Mouse (Mus musculus): ENCODE measurements around the gene Bicdl1. TPM values are rescaled to one million over a fixed set of nuclear protein-coding genes. Genes with fewer than 3 reads are reported as not detected.

Gene Bicdl1
- polyA plus RNA-seq, 1 experiment from 2014 or later = 12.3 TPM

DNA sequence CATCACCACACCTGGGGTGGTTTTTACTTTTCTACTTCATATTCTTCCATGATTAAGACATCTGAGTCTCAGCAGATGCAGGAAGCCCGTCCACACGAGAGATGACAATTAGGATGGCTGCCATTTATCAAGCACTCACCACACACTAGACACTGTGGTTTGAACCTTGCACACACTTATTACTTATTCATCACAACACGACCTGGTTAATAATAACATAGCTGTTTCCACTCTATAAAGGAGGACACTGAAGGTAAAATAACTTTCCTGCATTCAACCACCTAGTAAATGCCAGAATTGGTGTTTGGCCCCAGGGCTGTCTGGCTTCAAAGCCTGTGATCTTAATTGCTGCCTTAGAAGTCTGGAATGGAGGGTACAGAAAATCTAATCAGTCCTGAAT is 10.7 kb downstream of the Bicdl1 start:
- ATAC-seq (replicated peaks; ENCODE audit: low FRiP score, low read depth) = no peak
- no peak for TF ChIP-seq CTCF (IDR thresholded peaks at IDR 0.05; ENCODE audit: low read depth)

DNA sequence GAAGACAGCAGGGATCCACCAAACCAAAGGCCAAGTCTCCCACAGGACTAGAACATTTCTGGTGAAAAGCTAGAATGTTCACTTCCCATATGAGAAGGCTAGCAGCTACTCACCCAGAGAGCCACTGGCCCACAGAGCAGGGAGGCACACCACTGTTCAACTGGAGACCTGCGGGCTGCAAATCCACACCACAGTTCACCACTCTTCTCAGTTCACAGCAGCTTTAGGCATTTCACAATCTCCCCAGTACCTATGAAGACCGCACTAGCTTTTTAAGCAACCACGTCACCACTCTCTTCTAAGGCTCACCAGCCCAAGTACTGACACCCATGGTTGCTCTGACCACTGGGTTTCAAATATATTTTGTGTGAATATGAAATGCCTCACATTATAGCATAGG is 13.7 kb downstream of the Bicdl1 start:
- 91% methylated on average over 3 of the region's 3 CpGs for WGBS

More for the DNA sequence above, 10.7 kb downstream of the Bicdl1 start:
- no peak overlapping the region for H3K9ac ChIP-seq (ENCODE audit: low read depth, low read length)
- DNase-seq (ENCODE audit: low spot score) = no peak
- no peaks in the 10 kb centered on the region for H3K4me1 ChIP-seq (replicated peaks; ENCODE audit: insufficient read depth, low read length)
- 34% methylated on average over 3 of the region's 3 CpGs for WGBS
- no peaks in the 10 kb centered on the region for H3K9me3 ChIP-seq (replicated peaks; ENCODE audit: low read length)
- no peak overlapping the region for H3K4me3 ChIP-seq (replicated peaks; ENCODE audit: low read depth, low read length)
- H3K36me3 ChIP-seq (ENCODE audit: insufficient read depth, low read length) = no peaks in the 10 kb centered on the region
- no peak overlapping the region for H3K27ac ChIP-seq
- H3K4me2 ChIP-seq (ENCODE audit: low read length) = no peak overlapping the region
- H3K27me3 ChIP-seq (ENCODE audit: insufficient read depth, low read length) = no peaks in the 10 kb centered on the region

DNA sequence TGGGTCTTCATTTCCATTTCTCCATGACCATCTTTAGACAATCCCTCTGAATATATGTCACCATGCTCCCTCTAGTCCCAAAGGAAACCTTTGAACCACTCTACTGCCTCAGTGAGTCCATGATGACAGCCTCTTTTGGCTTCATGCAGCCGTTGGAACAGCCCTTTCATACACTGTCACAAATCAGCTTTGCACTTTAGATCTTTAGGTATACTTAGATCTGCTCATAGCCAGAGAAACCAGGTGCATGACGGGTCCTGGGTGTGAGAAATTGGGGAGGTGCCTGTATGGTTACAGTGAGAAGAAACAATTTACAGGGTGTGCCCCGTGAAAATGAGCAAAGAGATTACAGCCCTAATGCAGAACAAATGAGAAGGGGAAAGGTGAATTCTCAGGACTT is 14.3 kb downstream of the Bicdl1 start:
- no peak for ATAC-seq (replicated peaks; ENCODE audit: low FRiP score, low read depth)
- no peaks in the 10 kb centered on the region for H3K9me3 ChIP-seq (replicated peaks; ENCODE audit: low read length)
- H3K4me1 ChIP-seq (replicated peaks; ENCODE audit: insufficient read depth, low read length) = no peaks in the 10 kb centered on the region
- no peak for DNase-seq (ENCODE audit: low spot score)
- no peaks in the 10 kb centered on the region for H3K27me3 ChIP-seq (ENCODE audit: insufficient read depth, low read length)
- TF ChIP-seq CTCF (IDR thresholded peaks at IDR 0.05; ENCODE audit: low read depth) = no peak
- 84% methylated on average over 3 of the region's 3 CpGs for WGBS
- H3K9ac ChIP-seq (ENCODE audit: low read depth, low read length) = no peak overlapping the region
- no peaks in the 10 kb centered on the region for H3K36me3 ChIP-seq (ENCODE audit: insufficient read depth, low read length)
- no peak overlapping the region for H3K4me3 ChIP-seq (replicated peaks; ENCODE audit: low read depth, low read length)
- H3K27ac ChIP-seq = no peak overlapping the region
- H3K4me2 ChIP-seq (ENCODE audit: low read length) = no peak overlapping the region

More for the DNA sequence above, 13.7 kb downstream of the Bicdl1 start:
- Histone ChIP-seq H3K4me3 (replicated peaks; ENCODE audit: low read depth, low read length) (no peak overlapping the region), H3K9me3 (replicated peaks; ENCODE audit: low read length) (no peaks in the 10 kb centered on the region), H3K4me2 (ENCODE audit: low read length) (no peak overlapping the region), H3K27ac (no peak overlapping the region), H3K36me3 (ENCODE audit: insufficient read depth, low read length) (no peaks in the 10 kb centered on the region), H3K4me1 (replicated peaks; ENCODE audit: insufficient read depth, low read length) (no peaks in the 10 kb centered on the region), H3K9ac (ENCODE audit: low read depth, low read length) (no peak overlapping the region), H3K27me3 (ENCODE audit: insufficient read depth, low read length) (no peaks in the 10 kb centered on the region)
- no peak for TF ChIP-seq CTCF (IDR thresholded peaks at IDR 0.05; ENCODE audit: low read depth)
- DNase-seq (ENCODE audit: low spot score) = no peak
- ATAC-seq (replicated peaks; ENCODE audit: low FRiP score, low read depth) = no peak

DNA sequence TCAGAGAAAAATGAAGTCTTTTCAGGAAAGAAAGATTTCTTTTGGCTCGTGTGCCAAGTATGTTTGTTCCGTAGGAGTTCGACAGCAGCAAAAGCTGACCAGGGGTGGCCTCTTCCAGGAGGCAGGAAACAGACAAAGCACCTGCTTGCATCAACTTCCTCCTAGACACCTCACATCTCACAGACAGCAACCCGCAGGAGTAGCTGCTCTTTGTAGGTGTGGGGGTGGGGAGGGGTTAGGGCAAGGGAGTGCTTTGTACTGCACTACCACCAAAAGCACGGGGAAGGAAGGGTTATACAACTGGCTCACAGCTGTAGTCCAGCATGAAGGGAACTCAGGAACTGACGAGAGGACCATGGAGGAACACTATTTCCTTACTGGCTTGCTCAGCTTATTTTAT is 15.0 kb downstream of the Bicdl1 start:
- Histone ChIP-seq H3K9ac (ENCODE audit: low read depth, low read length) (no peak overlapping the region), H3K27me3 (ENCODE audit: insufficient read depth, low read length) (no peaks in the 10 kb centered on the region), H3K4me1 (replicated peaks; ENCODE audit: insufficient read depth, low read length) (no peaks in the 10 kb centered on the region), H3K27ac (no peak overlapping the region), H3K9me3 (replicated peaks; ENCODE audit: low read length) (no peaks in the 10 kb centered on the region), H3K36me3 (ENCODE audit: insufficient read depth, low read length) (no peaks in the 10 kb centered on the region), H3K4me2 (ENCODE audit: low read length) (no peak overlapping the region), H3K4me3 (replicated peaks; ENCODE audit: low read depth, low read length) (no peak overlapping the region)
- no peak for TF ChIP-seq CTCF (IDR thresholded peaks at IDR 0.05; ENCODE audit: low read depth)
- DNase-seq (ENCODE audit: low spot score) (no peak), ATAC-seq (replicated peaks; ENCODE audit: low FRiP score, low read depth) (no peak)
- WGBS = 66% methylated on average over 6 of the region's 6 CpGs

DNA sequence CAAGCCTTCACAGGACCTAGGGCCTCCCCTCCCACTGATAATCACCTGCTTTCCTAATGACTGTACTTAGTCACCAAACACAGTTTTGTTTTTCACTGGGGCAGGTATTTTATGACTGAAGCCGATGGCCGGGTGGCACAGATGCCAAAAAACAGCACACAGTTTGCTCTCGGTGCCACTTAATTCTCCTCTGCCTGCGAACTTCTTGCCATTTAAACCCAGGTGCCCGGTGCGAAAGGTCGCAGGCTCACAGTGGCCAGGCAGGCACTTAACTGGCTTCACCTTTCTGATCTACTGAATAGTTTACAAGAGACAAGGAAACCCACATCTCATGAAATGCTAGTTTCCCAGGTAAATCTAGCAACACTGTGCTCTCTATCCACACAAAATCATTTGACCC is 16.7 kb downstream of the Bicdl1 start:
- Histone ChIP-seq H3K9ac (ENCODE audit: low read depth, low read length) (no peak overlapping the region), H3K27me3 (ENCODE audit: insufficient read depth, low read length) (no peaks in the 10 kb centered on the region), H3K9me3 (replicated peaks; ENCODE audit: low read length) (no peaks in the 10 kb centered on the region), H3K4me3 (replicated peaks; ENCODE audit: low read depth, low read length) (no peak overlapping the region), H3K36me3 (ENCODE audit: insufficient read depth, low read length) (no peaks in the 10 kb centered on the region), H3K27ac (no peak overlapping the region), H3K4me1 (replicated peaks; ENCODE audit: insufficient read depth, low read length) (no peaks in the 10 kb centered on the region), H3K4me2 (ENCODE audit: low read length) (no peak overlapping the region)
- ATAC-seq (replicated peaks; ENCODE audit: low FRiP score, low read depth) (no peak), DNase-seq (ENCODE audit: low spot score) (no peak)
- no peak for TF ChIP-seq CTCF (IDR thresholded peaks at IDR 0.05; ENCODE audit: low read depth)
- WGBS = 76% methylated on average over 7 of the region's 7 CpGs

DNA sequence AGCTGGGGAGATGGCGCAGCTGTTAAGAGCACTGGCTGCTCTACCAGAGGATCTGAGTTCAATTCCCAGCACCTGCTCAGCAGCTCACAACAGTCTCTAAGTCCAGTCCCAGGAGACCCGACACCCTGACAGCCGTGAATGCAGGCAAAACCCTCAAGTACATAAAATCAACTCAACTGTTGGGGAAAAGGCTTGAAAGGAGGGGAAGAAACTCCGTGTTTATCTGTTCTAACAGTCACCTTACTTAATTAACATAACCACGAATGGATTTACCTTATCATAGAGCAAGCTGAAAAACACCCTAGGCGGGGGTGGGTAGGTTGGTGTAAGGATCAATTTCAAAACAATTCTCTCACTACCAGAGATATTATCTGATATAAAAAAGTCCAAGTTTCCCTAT is 18.9 kb downstream of the Bicdl1 start:
- 75% methylated on average over 6 of the region's 6 CpGs for WGBS
- no peak for DNase-seq (ENCODE audit: low spot score)
- no peak for TF ChIP-seq CTCF (IDR thresholded peaks at IDR 0.05; ENCODE audit: low read depth)

More for the DNA sequence above, 18.9 kb downstream of the Bicdl1 start:
- H3K27me3 ChIP-seq (ENCODE audit: insufficient read depth, low read length) = no peaks in the 10 kb centered on the region
- no peak for ATAC-seq (replicated peaks; ENCODE audit: low FRiP score, low read depth)
- no peak overlapping the region for H3K4me2 ChIP-seq (ENCODE audit: low read length)
- H3K4me1 ChIP-seq (replicated peaks; ENCODE audit: insufficient read depth, low read length) = no peaks in the 10 kb centered on the region
- H3K9me3 ChIP-seq (replicated peaks; ENCODE audit: low read length) = no peaks in the 10 kb centered on the region
- H3K27ac ChIP-seq = no peak overlapping the region
- no peak overlapping the region for H3K9ac ChIP-seq (ENCODE audit: low read depth, low read length)
- no peaks in the 10 kb centered on the region for H3K36me3 ChIP-seq (ENCODE audit: insufficient read depth, low read length)
- H3K4me3 ChIP-seq (replicated peaks; ENCODE audit: low read depth, low read length) = no peak overlapping the region

All from kidney, postnatal 0 days (tissue).